Mouse (Mus musculus) hindbrain, embryonic 11.5 days (tissue): ENCODE data around the gene Tulp2. TPM values are rescaled to one million over a fixed set of nuclear protein-coding genes. Genes with fewer than 3 reads are reported as not detected.
"Not testable (repeated sequence)": the region's sequence is repeated elsewhere in the genome, so short reads cannot be mapped to it uniquely, and the experiment has no call there.

Source experiments
- ATAC-seq: fragments of 200-750 bp; cut with Nextera tagmentation; 2 replicates; pipeline ENCODE4 v1.8.0; 2017; ENCODE audit warnings: mild to moderate bottlenecking, moderate TSS enrichment, moderate library complexity; ENCODE audit not compliant: low FRiP score
- DNase-seq: peaks from one replicate; pipeline ENCODE4 v3.0.0-alpha.2; 2015; ENCODE audit warnings: low spot score
- H3K27ac ChIP-seq: fragments of 300-500 bp; sonication (generic); 2 replicates; pipeline ENCODE4 v1.5.1; 2014; ENCODE audit warnings: mild to moderate bottlenecking, low read depth, low read length
- H3K27me3 ChIP-seq: fragments of 300-500 bp; sonication (generic); 2 replicates; pipeline ENCODE4 v1.6.1; 2014; ENCODE audit warnings: mild to moderate bottlenecking, low read length, moderate library complexity, mixed read lengths; ENCODE audit not compliant: control insufficient read depth, insufficient read depth
- H3K36me3 ChIP-seq: fragments of 300-500 bp; sonication (generic); 2 replicates; pipeline ENCODE4 v1.6.1; 2014; ENCODE audit warnings: mild to moderate bottlenecking, low read length, moderate library complexity, mixed read lengths; ENCODE audit not compliant: control insufficient read depth, insufficient read depth
- H3K4me1 ChIP-seq: fragments of 300-500 bp; sonication (generic); replicated peaks from 2 replicates; pipeline ENCODE4 v1.6.1; 2014; ENCODE audit warnings: low read length, mixed read lengths; ENCODE audit not compliant: control insufficient read depth, insufficient read depth
- H3K4me2 ChIP-seq: fragments of 300-500 bp; sonication (generic); replicated peaks from 2 replicates; pipeline ENCODE4 v1.6.1; 2014; ENCODE audit warnings: mild to moderate bottlenecking, low read depth, low read length
- H3K4me3 ChIP-seq: fragments of 300-500 bp; sonication (generic); 2 replicates; pipeline ENCODE4 v1.5.1; 2014; ENCODE audit warnings: low read depth, low read length
- H3K9ac ChIP-seq: fragments of 300-500 bp; sonication (generic); 2 replicates; pipeline ENCODE4 v1.6.1; 2014; ENCODE audit warnings: low read depth, low read length
- H3K9me3 ChIP-seq: fragments of 300-500 bp; sonication (generic); 2 replicates; pipeline ENCODE4 v1.6.1; 2016; ENCODE audit warnings: low read length; ENCODE audit not compliant: control insufficient read depth
- WGBS: fragments of 180-500 bp; shearing (Covaris S2); extraction: QIAGEN DNeasy Blood & Tissue Kit; methylation state at CpG from one replicate; pipeline ENCODE4 v1.1.7; 2014; 5-methylcytosine and 5-hydroxymethylcytosine counted together
- polyA plus RNA-seq: library from polyadenylated mRNA; unstranded; fragments of >200 nt; fragmentation: Nextera tagmentation; extraction: Ambion mirVana; gene quantifications from 2 replicates; pipeline ENCODE4 v1.2.1, GENCODE M21; 2014

The Tulp2 gene
- polyA plus RNA-seq, 1 experiment from 2014 or later: 0.40 TPM

DNA sequence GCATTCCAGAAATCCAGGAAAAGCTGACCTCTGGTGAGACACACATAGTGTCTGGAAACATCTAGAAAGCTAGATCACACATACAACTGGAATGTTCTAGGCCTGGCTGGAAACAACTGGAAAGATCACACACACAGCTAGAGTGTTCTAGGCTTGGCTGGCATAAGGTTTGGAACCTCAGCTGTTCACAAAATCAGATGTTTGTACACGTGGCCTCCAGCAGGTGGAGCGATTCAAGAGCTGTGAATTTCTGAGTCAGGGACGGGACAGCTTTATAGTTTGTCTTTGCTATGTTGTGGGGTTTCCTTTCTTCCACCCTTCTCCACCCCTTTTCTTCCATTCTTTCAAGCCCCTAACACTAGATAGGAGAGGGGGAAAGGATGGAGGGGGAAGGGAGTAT is 4.7 kb upstream of the Tulp2 start:
- 19% methylated on average over 3 of the region's 3 CpGs for WGBS
- no peak overlapping the region for H3K9ac ChIP-seq
- no peak overlapping the region for H3K4me2 ChIP-seq
- H3K27ac ChIP-seq: no peak overlapping the region
- H3K27me3 ChIP-seq: no peaks in the 10 kb centered on the region
- H3K36me3 ChIP-seq: no peaks in the 10 kb centered on the region
- no peak for ATAC-seq
- no peak overlapping the region for H3K4me3 ChIP-seq
- H3K4me1 ChIP-seq: no peaks in the 10 kb centered on the region
- peak; percentile 69 for DNase-seq
- no peaks in the 10 kb centered on the region for H3K9me3 ChIP-seq

GRCm38 (mm10) chr7:45478774-45479173 is 2.9 kb upstream of the Tulp2 start:
- no peak overlapping the region for H3K4me2 ChIP-seq
- H3K9ac ChIP-seq: no peak overlapping the region
- ATAC-seq (no peak), DNase-seq (no peak)
- H3K27me3 ChIP-seq: no peaks in the 10 kb centered on the region
- H3K4me1 ChIP-seq: no peaks in the 10 kb centered on the region
- WGBS: 97% methylated on average over 7 of the region's 7 CpGs
- no peak overlapping the region for H3K4me3 ChIP-seq
- H3K27ac ChIP-seq: no peak overlapping the region
- no peaks in the 10 kb centered on the region for H3K36me3 ChIP-seq
- H3K9me3 ChIP-seq: no peaks in the 10 kb centered on the region

- H3K9me3 ChIP-seq, H3K4me2 ChIP-seq, ATAC-seq, H3K4me1 ChIP-seq, H3K27ac ChIP-seq, H3K27me3 ChIP-seq, DNase-seq, H3K9ac ChIP-seq, H3K36me3 ChIP-seq, H3K4me3 ChIP-seq: not testable (repeated sequence)
- 76% methylated on average over 3 of the region's 4 CpGs for whole genome bisulfite sequencing
These were observed 1.4 kb upstream of the Tulp2 start for GRCm38 (mm10) chr7:45480310-45480709.

DNA sequence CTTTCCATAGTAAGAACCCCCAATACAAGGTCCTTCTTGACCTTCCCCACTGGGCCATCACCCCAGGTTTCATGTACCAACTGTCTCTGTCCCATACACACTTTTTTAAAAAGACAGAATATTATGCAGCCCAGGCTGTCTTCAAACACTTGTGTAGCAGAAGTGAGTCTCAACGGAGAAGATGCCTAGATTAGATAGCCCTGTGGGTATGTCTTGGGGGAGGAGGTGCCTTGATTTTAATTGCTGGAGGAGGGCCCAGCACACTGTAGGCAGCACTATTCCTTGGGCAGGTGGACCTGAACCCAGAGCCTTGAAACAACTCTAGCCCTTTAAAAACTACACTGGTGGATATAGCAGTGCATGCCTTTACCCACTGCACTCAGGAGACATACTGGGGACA is 489 bp downstream of the Tulp2 start:
- ATAC-seq (no peak), DNase-seq (no peak)
- WGBS: 89% methylated on average over 1 of the region's 1 CpGs
- Histone ChIP-seq H3K4me2 (no peak overlapping the region), H3K4me1 (no peaks in the 10 kb centered on the region), H3K27ac (no peak overlapping the region), H3K9ac (no peak overlapping the region), H3K4me3 (no peak overlapping the region), H3K36me3 (no peaks in the 10 kb centered on the region), H3K27me3 (no peaks in the 10 kb centered on the region), H3K9me3 (no peaks in the 10 kb centered on the region)

GRCm38 (mm10) chr7:45484985-45485384 is 3.3 kb downstream of the Tulp2 start:
- WGBS: 94% methylated on average over 5 of the region's 5 CpGs
- not testable (repeated sequence) for H3K9me3 ChIP-seq, H3K27ac ChIP-seq, H3K9ac ChIP-seq, H3K27me3 ChIP-seq, H3K4me2 ChIP-seq, H3K4me1 ChIP-seq, ATAC-seq, DNase-seq, H3K36me3 ChIP-seq, H3K4me3 ChIP-seq

GRCm38 (mm10) chr7:45486158-45486557 is 4.5 kb downstream of the Tulp2 start:
- H3K27ac ChIP-seq: no peak overlapping the region
- no peaks in the 10 kb centered on the region for H3K4me1 ChIP-seq
- 77% methylated on average over 7 of the region's 7 CpGs for WGBS
- no peak for DNase-seq
- H3K9ac ChIP-seq: no peak overlapping the region
- H3K36me3 ChIP-seq: no peaks in the 10 kb centered on the region
- H3K4me2 ChIP-seq: no peak overlapping the region
- no peaks in the 10 kb centered on the region for H3K9me3 ChIP-seq
- no peaks in the 10 kb centered on the region for H3K27me3 ChIP-seq
- ATAC-seq: no peak
- H3K4me3 ChIP-seq: no peak overlapping the region

DNA sequence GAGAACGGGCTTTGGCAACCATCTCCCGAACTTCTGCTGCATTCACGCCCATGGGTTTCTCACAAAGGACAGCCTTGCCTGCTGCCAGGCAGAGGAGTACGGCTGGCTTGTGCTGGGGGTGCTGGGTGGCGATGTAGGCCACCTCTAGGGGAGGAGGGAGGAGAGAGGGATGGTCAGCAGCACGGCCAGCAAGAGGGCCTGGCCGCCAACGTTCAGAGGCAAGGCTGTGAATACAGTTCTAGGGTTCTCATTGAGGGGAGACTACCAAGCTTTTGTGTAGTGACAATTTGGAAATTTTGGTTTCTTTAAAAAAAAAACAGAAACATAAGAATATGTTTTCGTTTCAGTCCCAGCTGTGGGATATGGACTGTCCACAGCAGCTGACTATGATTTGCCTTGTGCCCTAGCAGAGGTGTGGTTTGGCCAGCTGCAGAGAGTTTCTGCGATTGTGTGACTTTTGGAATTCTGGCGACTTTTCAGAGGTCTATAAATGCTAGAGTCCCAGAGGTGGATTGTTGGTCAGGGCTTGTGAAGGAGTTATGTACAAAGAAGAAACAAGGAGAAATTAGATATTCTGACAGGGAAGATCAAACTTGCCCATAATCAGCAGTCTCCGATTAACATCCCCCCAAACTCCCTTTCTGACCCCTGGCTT is 5.2 kb downstream of the Tulp2 start, which contains the start of gene Gm45808:
Gene Gm45808, minus strand, starts transcription at position 51 of the 655 bp plus-strand sequence.
- no peaks in the 10 kb centered on the region for H3K9me3 ChIP-seq
- DNase-seq: no peak
- no peak within 1 kb of the TSS for H3K4me2 ChIP-seq
- no peak within 1 kb of the TSS for H3K9ac ChIP-seq
- no peak for ATAC-seq
- no peaks in the 10 kb centered on the region for H3K27me3 ChIP-seq
- H3K27ac ChIP-seq: no peak within 1 kb of the TSS
- WGBS: 82% methylated on average over 12 of the region's 12 CpGs
- H3K36me3 ChIP-seq: no peaks in the 10 kb centered on the region
- no peak within 1 kb of the TSS for H3K4me3 ChIP-seq
- H3K4me1 ChIP-seq: no peaks in the 10 kb centered on the region

DNA sequence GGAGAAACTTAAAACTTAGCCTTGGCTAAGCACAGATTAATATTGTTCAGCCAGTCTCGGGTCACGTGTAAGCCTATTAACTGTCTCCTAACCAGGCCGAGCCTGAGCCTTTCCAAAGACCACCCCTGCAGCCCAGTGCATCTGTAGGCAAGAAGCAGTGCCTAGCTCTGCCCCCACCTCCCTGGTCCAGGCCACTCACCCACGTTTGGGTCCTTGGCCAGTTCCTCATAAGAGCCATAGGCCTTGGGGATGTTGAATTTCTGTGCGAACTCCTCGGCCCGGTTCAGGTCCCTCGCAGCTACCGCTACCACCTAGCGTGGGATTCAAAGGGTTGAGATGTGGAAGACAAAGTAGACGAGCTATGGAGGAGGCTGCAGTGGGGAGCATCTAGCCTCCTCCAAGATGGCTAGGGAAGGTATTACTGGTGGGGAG is 6.2 kb downstream of the Tulp2 start:
- Histone ChIP-seq H3K9me3 (no peaks in the 10 kb centered on the region), H3K27me3 (no peaks in the 10 kb centered on the region), H3K4me2 (peak overlapping the region; percentile 49), H3K9ac (peak overlapping the region; percentile 68), H3K36me3 (no peaks in the 10 kb centered on the region), H3K4me1 (no peaks in the 10 kb centered on the region), H3K4me3 (peak overlapping the region; percentile 28), H3K27ac (peak overlapping the region; percentile 43)
- 22% methylated on average over 11 of the region's 11 CpGs for WGBS
- ATAC-seq (peak; percentile 33), DNase-seq (peak; percentile 52)
